Mouse (Mus musculus) stomach, postnatal 0 days (tissue): Measurements from ENCODE around the gene Sox2. TPM values are rescaled to one million over a fixed set of nuclear protein-coding genes. Genes with fewer than 3 reads are reported as not detected.
A peak's percentile ranks its signal among the peaks of the same experiment; 100 is the strongest.

Experiments
- ATAC-seq: fragments of 200-750 bp; cut with Nextera tagmentation; 2 replicates; pipeline ENCODE4 v1.8.0; 2017; ENCODE audit not compliant: low FRiP score, low TSS enrichment
- DNase-seq: peaks from one replicate; pipeline ENCODE4 v3.0.0-alpha.2; 2016; ENCODE audit warnings: low spot score
- H3K27ac ChIP-seq: fragments of 300-500 bp; sonication (generic); replicated peaks from 2 replicates; pipeline ENCODE4 v1.5.1; 2014; ENCODE audit warnings: mild to moderate bottlenecking, control low read depth
- H3K27me3 ChIP-seq: fragments of 300-500 bp; sonication (generic); 2 replicates; pipeline ENCODE4 v1.6.1; 2014; ENCODE audit warnings: low read length; ENCODE audit not compliant: control insufficient read depth, insufficient read depth
- H3K36me3 ChIP-seq: fragments of 300-500 bp; sonication (generic); 2 replicates; pipeline ENCODE4 v1.6.1; 2014; ENCODE audit warnings: low read length, mixed read lengths; ENCODE audit not compliant: control insufficient read depth, insufficient read depth
- H3K4me1 ChIP-seq: fragments of 300-500 bp; sonication (generic); replicated peaks from 2 replicates; pipeline ENCODE4 v1.6.1; 2014; ENCODE audit warnings: antibody characterized with exemption; ENCODE audit not compliant: control insufficient read depth, insufficient read depth
- H3K4me2 ChIP-seq: fragments of 300-500 bp; sonication (generic); replicated peaks from 2 replicates; pipeline ENCODE4 v1.6.1; 2014; ENCODE audit warnings: low read depth, mild to moderate bottlenecking, control low read depth, moderate library complexity
- H3K4me3 ChIP-seq: fragments of 300-500 bp; sonication (generic); 2 replicates; pipeline ENCODE4 v1.5.1; 2014; ENCODE audit warnings: low read depth, low read length, control low read depth
- H3K9ac ChIP-seq: fragments of 300-500 bp; sonication (generic); 2 replicates; pipeline ENCODE4 v1.6.1; 2014; ENCODE audit warnings: mild to moderate bottlenecking, low read length, control low read depth, mixed read lengths
- H3K9me3 ChIP-seq: fragments of 300-500 bp; sonication (generic); 2 replicates; pipeline ENCODE4 v1.6.1; 2016; ENCODE audit warnings: low read length; ENCODE audit not compliant: control insufficient read depth
- CTCF ChIP-seq: IDR thresholded peaks from 2 replicates; pipeline ENCODE4 v1.5.1; 2016; ENCODE audit warnings: antibody characterized with exemption, low read depth, mild to moderate bottlenecking, moderate library complexity
- EP300 ChIP-seq: optimal IDR thresholded peaks from 2 replicates; pipeline ENCODE3; 2016; ENCODE audit warnings: antibody characterized with exemption
- WGBS: fragments of 180-500 bp; shearing (Covaris S2); extraction: QIAGEN DNeasy Blood & Tissue Kit; methylation state at CpG from one replicate; pipeline ENCODE4 v1.1.7; 2014; 5-methylcytosine and 5-hydroxymethylcytosine counted together
- polyA plus RNA-seq: library from polyadenylated mRNA; unstranded; fragments of >200 nt; fragmentation: Nextera tagmentation; extraction: Ambion mirVana; gene quantifications from 2 replicates; pipeline ENCODE4 v1.2.1, GENCODE M21; 2015

Sox2 gene
- 11.6 and 14.7 TPM in 2 replicates for polyA plus RNA-seq

DNA sequence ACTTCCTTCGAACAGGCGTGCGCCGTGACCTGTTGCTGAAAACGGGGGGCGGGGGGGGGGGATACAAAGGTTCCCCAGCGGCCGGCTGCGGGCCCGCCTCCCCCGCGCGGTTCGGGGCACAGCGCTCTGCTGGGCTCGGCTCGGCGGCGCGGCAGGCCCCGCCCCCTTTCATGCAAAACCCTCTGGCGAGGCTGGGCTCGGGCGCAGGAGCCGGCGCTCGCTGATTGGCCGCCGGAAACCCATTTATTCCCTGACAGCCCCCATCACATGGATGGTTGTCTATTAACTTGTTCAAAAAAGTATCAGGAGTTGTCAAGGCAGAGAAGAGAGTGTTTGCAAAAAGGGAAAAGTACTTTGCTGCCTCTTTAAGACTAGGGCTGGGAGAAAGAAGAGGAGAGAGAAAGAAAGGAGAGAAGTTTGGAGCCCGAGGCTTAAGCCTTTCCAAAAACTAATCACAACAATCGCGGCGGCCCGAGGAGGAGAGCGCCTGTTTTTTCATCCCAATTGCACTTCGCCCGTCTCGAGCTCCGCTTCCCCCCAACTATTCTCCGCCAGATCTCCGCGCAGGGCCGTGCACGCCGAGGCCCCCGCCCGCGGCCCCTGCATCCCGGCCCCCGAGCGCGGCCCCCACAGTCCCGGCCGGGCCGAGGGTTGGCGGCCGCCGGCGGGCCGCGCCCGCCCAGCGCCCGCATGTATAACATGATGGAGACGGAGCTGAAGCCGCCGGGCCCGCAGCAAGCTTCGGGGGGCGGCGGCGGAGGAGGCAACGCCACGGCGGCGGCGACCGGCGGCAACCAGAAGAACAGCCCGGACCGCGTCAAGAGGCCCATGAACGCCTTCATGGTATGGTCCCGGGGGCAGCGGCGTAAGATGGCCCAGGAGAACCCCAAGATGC, at the start of gene Sox2:
TSS of gene Sox2 (plus strand) at position 680 of the 895 bp plus-strand sequence.
- Histone ChIP-seq H3K4me2 (peak within 1 kb of the TSS; percentile 55), H3K4me3 (peak within 1 kb of the TSS; percentile 63), H3K9me3 (no peaks in the 10 kb centered on the region), H3K27ac (peak within 1 kb of the TSS; percentile 94), H3K9ac (peak within 1 kb of the TSS; percentile 78), H3K4me1 (no peaks in the 10 kb centered on the region), H3K27me3 (peaks cover 2% of the 10 kb centered on the region; the same call in 1 of the 2 replicates), H3K36me3 (no peaks in the 10 kb centered on the region)
- peak; percentile 94 for DNase-seq
- under 1% methylated on average over 60 of the region's 86 CpGs for WGBS
- ATAC-seq, result peak; percentile 93
- TF ChIP-seq EP300 (no peak), CTCF (no peak)

- Histone ChIP-seq H3K4me2 (no peak overlapping the region), H3K4me3 (no peak overlapping the region), H3K9me3 (no peaks in the 10 kb centered on the region), H3K27ac (no peak overlapping the region), H3K4me1 (no peaks in the 10 kb centered on the region), H3K9ac (no peak overlapping the region), H3K27me3 (no peaks in the 10 kb centered on the region), H3K36me3 (no peaks in the 10 kb centered on the region)
- 62% methylated on average over 2 of the region's 2 CpGs for WGBS
- no peak for DNase-seq
- TF ChIP-seq CTCF (0 out of 2 replicates have a peak, but pooled peaks have one; percentile 4), EP300 (no peak)
- no peak for ATAC-seq
Measured at GRCm38 (mm10) chr3:34601116-34601515, 49.1 kb upstream of the Sox2 start.

- ATAC-seq, result no peak
Measured at GRCm38 (mm10) chr3:34614107-34614506, 36.1 kb upstream of the Sox2 start.

GRCm38 (mm10) chr3:34615526-34615925, 34.7 kb upstream of the Sox2 start:
- H3K9ac ChIP-seq, result no peak overlapping the region
- H3K27ac ChIP-seq, result no peak overlapping the region
- H3K4me3 ChIP-seq, result no peak overlapping the region
- 63% methylated on average over 15 of the region's 15 CpGs for WGBS
- H3K27me3 ChIP-seq, result no peaks in the 10 kb centered on the region
- H3K9me3 ChIP-seq, result no peaks in the 10 kb centered on the region
- TF ChIP-seq EP300, result no peak
- TF ChIP-seq CTCF, result no peak
- no peak overlapping the region for H3K4me2 ChIP-seq
- H3K36me3 ChIP-seq, result no peaks in the 10 kb centered on the region
- DNase-seq (no peak), ATAC-seq (no peak)
- no peaks in the 10 kb centered on the region for H3K4me1 ChIP-seq

More at GRCm38 (mm10) chr3:34614107-34614506, 36.1 kb upstream of the Sox2 start:
- no peak overlapping the region for H3K4me3 ChIP-seq
- no peaks in the 10 kb centered on the region for H3K36me3 ChIP-seq
- no peak for TF ChIP-seq CTCF
- no peak for TF ChIP-seq EP300
- no peak overlapping the region for H3K4me2 ChIP-seq
- DNase-seq, result no peak
- H3K9ac ChIP-seq, result no peak overlapping the region
- WGBS, result 77% methylated on average over 7 of the region's 7 CpGs
- H3K4me1 ChIP-seq, result no peaks in the 10 kb centered on the region
- H3K27ac ChIP-seq, result no peak overlapping the region
- H3K27me3 ChIP-seq, result no peaks in the 10 kb centered on the region
- H3K9me3 ChIP-seq, result no peaks in the 10 kb centered on the region

DNA sequence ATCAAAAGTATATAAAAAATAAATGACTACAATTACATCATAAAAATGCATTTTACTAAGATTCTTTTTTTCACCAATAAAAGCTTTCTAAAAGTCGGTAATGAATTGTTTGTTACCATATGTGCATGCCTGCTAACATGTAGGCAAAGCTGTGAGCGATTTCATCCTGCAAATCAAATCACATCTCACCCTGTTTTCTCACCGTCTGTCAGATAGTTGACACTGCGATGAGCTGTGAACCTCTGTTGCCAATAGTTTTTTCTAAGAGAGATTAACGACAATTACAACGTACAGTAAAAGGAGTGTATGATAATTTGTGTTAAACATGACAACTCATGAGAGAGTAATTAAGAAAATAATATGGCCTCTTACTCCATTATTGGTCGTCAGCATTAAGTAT, 31.3 kb upstream of the Sox2 start:
- Histone ChIP-seq H3K4me2 (no peak overlapping the region), H3K27me3 (no peaks in the 10 kb centered on the region), H3K9me3 (no peaks in the 10 kb centered on the region), H3K27ac (no peak overlapping the region), H3K4me3 (no peak overlapping the region), H3K36me3 (no peaks in the 10 kb centered on the region), H3K9ac (no peak overlapping the region), H3K4me1 (no peaks in the 10 kb centered on the region)
- WGBS, result 75% methylated on average over 7 of the region's 7 CpGs
- ATAC-seq (no peak), DNase-seq (no peak)
- TF ChIP-seq CTCF (no peak), EP300 (no peak)

GRCm38 (mm10) chr3:34620121-34620520, 30.1 kb upstream of the Sox2 start:
- ATAC-seq, result no peak
- TF ChIP-seq EP300, result no peak
- no peak for TF ChIP-seq CTCF

More at GRCm38 (mm10) chr3:34620121-34620520, 30.1 kb upstream of the Sox2 start:
- Histone ChIP-seq H3K36me3 (no peaks in the 10 kb centered on the region), H3K9ac (no peak overlapping the region), H3K4me1 (no peaks in the 10 kb centered on the region), H3K4me2 (no peak overlapping the region), H3K27ac (no peak overlapping the region), H3K27me3 (no peaks in the 10 kb centered on the region), H3K9me3 (no peaks in the 10 kb centered on the region), H3K4me3 (no peak overlapping the region)
- no peak for DNase-seq
- 66% methylated on average over 4 of the region's 4 CpGs for WGBS
